Mouse (Mus musculus) heart, embryonic 13.5 days (tissue): ENCODE results near the gene Impdh1. TPM values are rescaled to one million over a fixed set of nuclear protein-coding genes. Genes with fewer than 3 reads are reported as not detected.

Experiments used
- ATAC-seq: fragments of 200-750 bp; cut with Nextera tagmentation; 2 replicates; pipeline ENCODE4 v1.8.0; 2017; ENCODE audit warnings: moderate TSS enrichment; ENCODE audit not compliant: insufficient number of reproducible peaks, low FRiP score, low TSS enrichment; ENCODE audit errors: extremely low read depth
- H3K27ac ChIP-seq: fragments of 300-500 bp; sonication (generic); replicated peaks from 2 replicates; pipeline ENCODE4 v1.5.1; 2015; ENCODE audit warnings: moderate library complexity, mild to moderate bottlenecking, inconsistent platforms
- H3K27me3 ChIP-seq: fragments of 300-500 bp; sonication (generic); replicated peaks from 2 replicates; pipeline ENCODE4 v1.6.1; 2015; ENCODE audit warnings: mild to moderate bottlenecking, inconsistent platforms
- H3K36me3 ChIP-seq: fragments of 300-500 bp; sonication (generic); 2 replicates; pipeline ENCODE4 v1.6.1; 2015; ENCODE audit warnings: mild to moderate bottlenecking, inconsistent platforms
- H3K4me1 ChIP-seq: fragments of 300-500 bp; sonication (generic); 2 replicates; pipeline ENCODE4 v1.6.1; 2015; ENCODE audit warnings: inconsistent platforms
- H3K4me2 ChIP-seq: fragments of 300-500 bp; sonication (generic); 2 replicates; pipeline ENCODE4 v1.6.1; 2015; ENCODE audit warnings: inconsistent platforms, mild to moderate bottlenecking, moderate library complexity
- H3K4me3 ChIP-seq: fragments of 300-500 bp; sonication (generic); 2 replicates; pipeline ENCODE4 v1.5.1; 2015; ENCODE audit warnings: moderate library complexity, mild to moderate bottlenecking, inconsistent platforms
- H3K9ac ChIP-seq: fragments of 300-500 bp; sonication (generic); 2 replicates; pipeline ENCODE4 v1.6.1; 2015; ENCODE audit warnings: inconsistent platforms, mild to moderate bottlenecking, moderate library complexity
- H3K9me3 ChIP-seq: fragments of 300-500 bp; sonication (generic); 2 replicates; pipeline ENCODE4 v1.6.1; 2016; ENCODE audit warnings: inconsistent platforms
- WGBS: fragments of 180-500 bp; shearing (Covaris S2); methylation state at CpG from one replicate; pipeline ENCODE4 v1.1.7; 2015; ENCODE audit warnings: mixed read lengths; 5-methylcytosine and 5-hydroxymethylcytosine counted together
- microRNA-seq: library from miRNA; unstranded; fragments of <30 nt; microRNA quantifications from one replicate; pipeline ENCODE4, GENCODE M21; 2016
- polyA plus RNA-seq: library from polyadenylated mRNA; unstranded; fragments of >200 nt; fragmentation: Nextera tagmentation; extraction: Ambion mirVana; gene quantifications from 2 replicates; pipeline ENCODE4 v1.2.1, GENCODE M21; 2015

The Impdh1 gene
- polyA plus RNA-seq, 1 experiment from 2014 or later, result 34.7 TPM

GRCm38 (mm10) chr6:29160786-29161185, 55.4 kb downstream of the Impdh1 start:
- no peak for ATAC-seq
- WGBS, result 86% methylated on average over 2 of the region's 2 CpGs

GRCm38 (mm10) chr6:29156326-29156725, 59.8 kb downstream of the Impdh1 start:
- Histone ChIP-seq H3K27ac (no peak overlapping the region), H3K4me2 (no peak overlapping the region), H3K4me1 (no peaks in the 10 kb centered on the region), H3K36me3 (peaks cover 85% of the 10 kb centered on the region), H3K9me3 (no peaks in the 10 kb centered on the region), H3K4me3 (no peak overlapping the region), H3K9ac (no peak overlapping the region), H3K27me3 (no peaks in the 10 kb centered on the region)
- no peak for ATAC-seq
- 88% methylated on average over 5 of the region's 5 CpGs for WGBS

More at GRCm38 (mm10) chr6:29160786-29161185, 55.4 kb downstream of the Impdh1 start:
- no peak overlapping the region for H3K4me3 ChIP-seq
- no peaks in the 10 kb centered on the region for H3K9me3 ChIP-seq
- no peak overlapping the region for H3K27ac ChIP-seq
- peaks cover 16% of the 10 kb centered on the region for H3K4me1 ChIP-seq
- no peak overlapping the region for H3K9ac ChIP-seq
- H3K36me3 ChIP-seq, result peaks cover 45% of the 10 kb centered on the region
- no peak overlapping the region for H3K4me2 ChIP-seq
- 0 out of 2 replicates have a peak, but pooled peaks cover 4% of the 10 kb centered on the region for H3K27me3 ChIP-seq

Small RNAs within 50 kb of the gene (microRNA-seq; reads per million reads assigned to microRNA genes)
- not detected for gene Gm24303

Other genes with a start within 250 kb of the Impdh1 start
- not detected in 2 replicates for gene Lep, start 156.1 kb downstream of the Impdh1 start, polyA plus RNA-seq
- 23.4 and 26.2 TPM in 2 replicates for gene Rbm28, start 51.4 kb downstream of the Impdh1 start, polyA plus RNA-seq
- gene Prrt4, start 36.8 kb downstream of the Impdh1 start, polyA plus RNA-seq, result 1.5 and 2.4 TPM in 2 replicates
- 23.0 and 28.0 TPM in 2 replicates for gene Hilpda, start 56.1 kb upstream of the Impdh1 start, polyA plus RNA-seq
- 0.23 TPM in 1 of 2 replicates, not detected in the other for gene Fam71f2, start 63.2 kb upstream of the Impdh1 start, polyA plus RNA-seq
- gene Fam71f1, start 102.8 kb upstream of the Impdh1 start, polyA plus RNA-seq, result 0.21 and 0.32 TPM in 2 replicates
- 409 and 427 TPM in 2 replicates for gene Calu, start 131.7 kb upstream of the Impdh1 start, polyA plus RNA-seq
- 0.51 and 0.55 TPM in 2 replicates for gene Opn1sw, start 172.1 kb upstream of the Impdh1 start, polyA plus RNA-seq
- gene Ccdc136, start 179.9 kb upstream of the Impdh1 start, polyA plus RNA-seq, result 24.0 and 27.6 TPM in 2 replicates
- gene Flnc, start 216.9 kb upstream of the Impdh1 start, polyA plus RNA-seq, result 40.6 and 42.5 TPM in 2 replicates